Mouse (Mus musculus) thymus, adult 2 months (tissue): ENCODE results near the gene She.

Experiments used
- CTCF ChIP-seq: fragments of 200-500 bp; IDR thresholded peaks from 2 replicates; pipeline ENCODE4 v1.5.1; 2012; ENCODE audit warnings: mild to moderate bottlenecking, control low read depth, low read length, moderate library complexity, borderline replicate concordance; ENCODE audit not compliant: control insufficient read depth, poor library complexity, insufficient read depth; ENCODE audit errors: extremely low read depth
- POLR2A ChIP-seq: fragments of 200-500 bp; IDR thresholded peaks from 2 replicates; pipeline ENCODE4 v1.6.1; 2012; ENCODE audit warnings: mild to moderate bottlenecking, low read length, control low read depth, moderate library complexity; ENCODE audit not compliant: control insufficient read depth, poor library complexity, insufficient read depth; ENCODE audit errors: extremely low read depth

DNA sequence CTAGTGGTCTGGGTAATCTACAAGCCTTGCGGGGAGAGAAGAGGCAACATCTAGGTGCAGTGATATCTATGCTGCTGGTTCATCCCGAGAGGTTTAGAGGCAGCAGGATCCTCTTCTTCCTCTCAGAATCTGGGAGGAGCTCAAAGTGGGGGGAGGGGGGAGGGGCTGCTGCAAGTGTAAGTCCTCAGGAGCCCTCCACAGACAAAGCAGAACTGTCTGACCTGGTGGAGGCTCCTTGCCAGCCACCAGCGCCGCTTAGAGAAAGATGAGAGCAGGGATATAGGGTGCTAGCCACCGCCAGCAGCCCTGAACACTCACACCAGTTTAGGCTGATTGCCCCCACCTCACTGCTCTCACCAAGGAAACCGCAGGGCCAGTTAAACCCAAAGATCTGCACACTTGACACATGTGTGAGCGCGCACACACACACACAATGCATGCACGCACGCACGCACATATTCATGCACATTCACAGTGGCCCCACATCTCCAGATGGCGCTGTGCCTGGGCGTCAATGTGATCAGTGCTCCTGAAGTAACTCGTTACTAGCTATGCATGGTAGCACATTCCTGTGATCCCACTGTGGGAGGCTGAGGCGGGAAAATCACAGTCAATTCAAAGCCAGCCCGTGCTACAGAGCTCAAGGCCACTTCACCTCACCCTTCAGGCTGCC is 42.4 kb upstream of the She start:
- TF ChIP-seq CTCF (no peak), POLR2A (no peak)
